Mouse (Mus musculus) macrophage (primary cell): Measurements from ENCODE around the gene Cpa4. TPM values are rescaled to one million over a fixed set of nuclear protein-coding genes. Genes with fewer than 3 reads are reported as not detected.

Experiments used
- H3K27ac ChIP-seq: fragments of 350-480 bp; formaldehyde crosslinking; 2 replicates; pipeline ENCODE4 v1.9.0; 2021
- H3K36me3 ChIP-seq: fragments of 350-480 bp; formaldehyde crosslinking; 2 replicates; pipeline ENCODE4 v1.9.0; 2021; ENCODE audit errors: inconsistent target
- H3K4me3 ChIP-seq: fragments of 350-480 bp; formaldehyde crosslinking; 2 replicates; pipeline ENCODE4 v1.9.0; 2021; ENCODE audit errors: inconsistent target
- H3K79me2 ChIP-seq: fragments of 350-480 bp; formaldehyde crosslinking; 2 replicates; pipeline ENCODE4 v1.9.0; 2021; ENCODE audit errors: inconsistent target
- WGBS: methylation state at CpG from one replicate; pipeline ENCODE4 v1.1.7; 2026; ENCODE audit warnings: inconsistent platforms; ENCODE audit not compliant: missing documents; 5-methylcytosine and 5-hydroxymethylcytosine counted together
- polyA plus RNA-seq: library from polyadenylated mRNA; stranded (reverse); fragments of 250-400 nt; gene quantifications from 3 replicates; pipeline ENCODE4 v1.2.4, GENCODE M21; 2018; ENCODE audit warnings: inconsistent platforms

The Cpa4 gene
- polyA plus RNA-seq, 1 experiment from 2014 or later: not detected

- Histone ChIP-seq H3K4me3 (no peak overlapping the region), H3K79me2 (no peaks in the 10 kb centered on the region), H3K27ac (no peak overlapping the region), H3K36me3 (no peaks in the 10 kb centered on the region)
- WGBS: 50% methylated on average over 6 of the region's 6 CpGs
Measured at GRCm38 (mm10) chr6:30618735-30619134, 50.6 kb downstream of the Cpa4 start.

GRCm38 (mm10) chr6:30619606-30620005, 51.4 kb downstream of the Cpa4 start:
- WGBS: 95% methylated on average over 5 of the region's 5 CpGs
- no peaks in the 10 kb centered on the region for H3K36me3 ChIP-seq
- H3K4me3 ChIP-seq: no peak overlapping the region
- H3K27ac ChIP-seq: no peak overlapping the region
- H3K79me2 ChIP-seq: no peaks in the 10 kb centered on the region

- Histone ChIP-seq H3K36me3 (no peaks in the 10 kb centered on the region), H3K4me3 (no peak overlapping the region), H3K79me2 (no peaks in the 10 kb centered on the region), H3K27ac (no peak overlapping the region)
- WGBS: 81% methylated on average over 4 of the region's 4 CpGs
Measured at GRCm38 (mm10) chr6:30620591-30620990, 52.4 kb downstream of the Cpa4 start.

- no peak overlapping the region for H3K4me3 ChIP-seq
- H3K79me2 ChIP-seq: no peaks in the 10 kb centered on the region
- no peaks in the 10 kb centered on the region for H3K36me3 ChIP-seq
- WGBS: 93% methylated on average over 6 of the region's 6 CpGs
- no peak overlapping the region for H3K27ac ChIP-seq
Measured at GRCm38 (mm10) chr6:30620994-30621393, 52.8 kb downstream of the Cpa4 start.

- WGBS: 74% methylated on average over 4 of the region's 4 CpGs
- no peaks in the 10 kb centered on the region for H3K36me3 ChIP-seq
- H3K27ac ChIP-seq: no peak overlapping the region
- H3K79me2 ChIP-seq: no peaks in the 10 kb centered on the region
- H3K4me3 ChIP-seq: no peak overlapping the region
Measured at GRCm38 (mm10) chr6:30621986-30622389, 53.8 kb downstream of the Cpa4 start.

GRCm38 (mm10) chr6:30624763-30625162, 56.6 kb downstream of the Cpa4 start:
- no peak overlapping the region for H3K4me3 ChIP-seq
- WGBS: 84% methylated on average over 9 of the region's 9 CpGs
- no peaks in the 10 kb centered on the region for H3K79me2 ChIP-seq
- no peaks in the 10 kb centered on the region for H3K36me3 ChIP-seq
- H3K27ac ChIP-seq: no peak overlapping the region

- H3K36me3 ChIP-seq: no peaks in the 10 kb centered on the region
- H3K27ac ChIP-seq: no peak overlapping the region
- H3K4me3 ChIP-seq: no peak overlapping the region
- no peaks in the 10 kb centered on the region for H3K79me2 ChIP-seq
- WGBS: 97% methylated on average over 6 of the region's 6 CpGs
Measured at GRCm38 (mm10) chr6:30628152-30628551, 60.0 kb downstream of the Cpa4 start.

- Histone ChIP-seq H3K36me3 (no peaks in the 10 kb centered on the region), H3K27ac (no peak overlapping the region), H3K79me2 (no peaks in the 10 kb centered on the region), H3K4me3 (no peak overlapping the region)
- WGBS: 73% methylated on average over 1 of the region's 1 CpGs
Measured at GRCm38 (mm10) chr6:30629989-30630388, 61.8 kb downstream of the Cpa4 start.

GRCm38 (mm10) chr6:30635361-30635862, 67.2 kb downstream of the Cpa4 start:
- WGBS: 68% methylated on average over 8 of the region's 8 CpGs
- no peaks in the 10 kb centered on the region for H3K79me2 ChIP-seq
- H3K36me3 ChIP-seq: no peaks in the 10 kb centered on the region
- no peak overlapping the region for H3K4me3 ChIP-seq
- no peak overlapping the region for H3K27ac ChIP-seq

- H3K79me2 ChIP-seq: no peaks in the 10 kb centered on the region
- 91% methylated on average over 4 of the region's 4 CpGs for WGBS
- no peak overlapping the region for H3K27ac ChIP-seq
- no peaks in the 10 kb centered on the region for H3K36me3 ChIP-seq
- H3K4me3 ChIP-seq: no peak overlapping the region
Measured at GRCm38 (mm10) chr6:30636186-30636842, 68.1 kb downstream of the Cpa4 start.

- 81% methylated on average over 5 of the region's 5 CpGs for WGBS
- no peak within 1 kb of the TSS for H3K27ac ChIP-seq
- H3K4me3 ChIP-seq: no peak within 1 kb of the TSS
- no peaks in the 10 kb centered on the region for H3K79me2 ChIP-seq
- no peaks in the 10 kb centered on the region for H3K36me3 ChIP-seq
Measured at GRCm38 (mm10) chr6:30638674-30639268, 70.6 kb downstream of the Cpa4 start, which contains the start of gene Cpa1. Cpa1 (plus strand) TSS chr6:30639218.

Other genes with a start within 250 kb of the Cpa4 start
- gene Zc3hc1, start 177.3 kb upstream of the Cpa4 start, polyA plus RNA-seq: 14.1 to 15.8 TPM (median 15.2 TPM) in 3 replicates
- gene Klhdc10, start 166.5 kb upstream of the Cpa4 start, polyA plus RNA-seq: 12.0 to 16.3 TPM (median 15.3 TPM) in 3 replicates
- 16.3 to 23.2 TPM (median 16.4 TPM) in 3 replicates for gene Tmem209, start 58.6 kb upstream of the Cpa4 start, polyA plus RNA-seq
- gene Ssmem1, start 58.5 kb upstream of the Cpa4 start, polyA plus RNA-seq: not detected in 3 replicates
- 0.20 TPM in 1 of 3 replicates, not detected in the others for gene Cpa2, start 26.8 kb upstream of the Cpa4 start, polyA plus RNA-seq
- gene Cpa5, start 42.6 kb downstream of the Cpa4 start, polyA plus RNA-seq: not detected in 3 replicates
- not detected in 3 replicates for gene Cpa1, start 70.8 kb downstream of the Cpa4 start, polyA plus RNA-seq
- gene Cep41, start 125.4 kb downstream of the Cpa4 start, polyA plus RNA-seq: 2.8 to 11.5 TPM (median 5.8 TPM) in 3 replicates
- 0.07 TPM in 1 of 3 replicates, not detected in the others for gene Mest, start 155.2 kb downstream of the Cpa4 start, polyA plus RNA-seq